Mouse (Mus musculus) T-helper 17 cell (primary cell): Measurements from ENCODE around the gene Rubcn.

Source experiments
- in situ Hi-C, 2 experiments: fragments of 300-600 bp; cut with MboI, MseI; formaldehyde crosslinking; loops; 1 replicate in 1 of 2; 2 replicates in 1 of 2; pipeline ENCODE4 v1.15.1; 2025; ENCODE audit warnings: high pct_unique_total_duplicates in 2 of 2

Rubcn gene

DNA sequence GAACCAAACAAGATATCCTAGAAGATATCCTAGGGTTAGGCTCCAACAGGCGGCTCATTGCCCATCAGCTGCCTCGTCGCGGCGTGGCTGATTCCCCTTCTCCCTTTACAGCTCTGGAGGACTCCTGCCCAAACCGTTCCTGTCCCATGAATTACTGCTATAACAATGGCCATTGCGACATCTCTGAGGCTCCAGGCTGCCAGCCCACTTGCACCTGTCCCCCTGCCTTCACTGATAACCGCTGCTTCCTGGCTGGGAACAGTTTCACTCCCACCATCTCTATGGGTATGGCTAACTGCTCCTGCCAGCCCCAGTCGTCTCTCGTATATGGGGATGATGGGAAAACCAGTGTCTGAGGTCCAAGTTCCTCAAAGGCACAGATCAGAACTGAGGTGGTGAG is 100.9 kb downstream of the Rubcn start:
- in situ Hi-C loops, result no loop called here
